Mouse (Mus musculus) lung, embryonic 14.5 days (tissue): ENCODE results near the gene Agl. TPM values are rescaled to one million over a fixed set of nuclear protein-coding genes. Genes with fewer than 3 reads are reported as not detected.
"Not testable (repeated sequence)": the region's sequence is repeated elsewhere in the genome, so short reads cannot be mapped to it uniquely, and the experiment has no call there.

Experiments
- ATAC-seq: fragments of 200-750 bp; cut with Nextera tagmentation; 2 replicates; pipeline ENCODE4 v1.8.0; 2017; ENCODE audit warnings: mild to moderate bottlenecking, moderate TSS enrichment, moderate library complexity; ENCODE audit not compliant: insufficient read depth
- DNase-seq: peaks from one replicate; pipeline ENCODE4 v3.0.0-alpha.2; 2015
- H3K27ac ChIP-seq: fragments of 300-500 bp; sonication (generic); 2 replicates; pipeline ENCODE4 v1.5.1; 2014; ENCODE audit warnings: low read depth, mild to moderate bottlenecking, moderate library complexity
- H3K27me3 ChIP-seq: fragments of 300-500 bp; sonication (generic); 2 replicates; pipeline ENCODE4 v1.6.1; 2014; ENCODE audit warnings: low read length, control low read depth; ENCODE audit not compliant: insufficient read depth
- H3K36me3 ChIP-seq: fragments of 300-500 bp; sonication (generic); 2 replicates; pipeline ENCODE4 v1.6.1; 2014; ENCODE audit warnings: control low read depth; ENCODE audit not compliant: insufficient read depth
- H3K4me1 ChIP-seq: fragments of 300-500 bp; sonication (generic); 2 replicates; pipeline ENCODE4 v1.6.1; 2014; ENCODE audit warnings: antibody characterized with exemption, control low read depth; ENCODE audit not compliant: insufficient read depth
- H3K4me2 ChIP-seq: fragments of 300-500 bp; sonication (generic); 2 replicates; pipeline ENCODE4 v1.6.1; 2014; ENCODE audit warnings: mild to moderate bottlenecking
- H3K4me3 ChIP-seq: fragments of 300-500 bp; sonication (generic); 2 replicates; pipeline ENCODE4 v1.5.1; 2014; ENCODE audit warnings: low read depth, low read length
- H3K9ac ChIP-seq: fragments of 300-500 bp; sonication (generic); 2 replicates; pipeline ENCODE4 v1.6.1; 2014
- H3K9me3 ChIP-seq: fragments of 300-500 bp; sonication (generic); 2 replicates; pipeline ENCODE4 v1.6.1; 2016; ENCODE audit warnings: low read depth, low read length, control low read depth
- CTCF ChIP-seq: IDR thresholded peaks from 2 replicates; pipeline ENCODE4 v1.5.1; 2016; ENCODE audit warnings: antibody characterized with exemption, low read depth
- WGBS: fragments of 180-500 bp; shearing (Covaris S2); extraction: QIAGEN DNeasy Blood & Tissue Kit; methylation state at CpG from one replicate; pipeline ENCODE4 v1.1.7; 2014; 5-methylcytosine and 5-hydroxymethylcytosine counted together
- polyA plus RNA-seq: library from polyadenylated mRNA; unstranded; fragments of >200 nt; fragmentation: Nextera tagmentation; extraction: Ambion mirVana; gene quantifications from 2 replicates; pipeline ENCODE4 v1.2.1, GENCODE M21; 2014

The Agl gene
- polyA plus RNA-seq, 1 experiment from 2014 or later = 12.1 TPM

DNA sequence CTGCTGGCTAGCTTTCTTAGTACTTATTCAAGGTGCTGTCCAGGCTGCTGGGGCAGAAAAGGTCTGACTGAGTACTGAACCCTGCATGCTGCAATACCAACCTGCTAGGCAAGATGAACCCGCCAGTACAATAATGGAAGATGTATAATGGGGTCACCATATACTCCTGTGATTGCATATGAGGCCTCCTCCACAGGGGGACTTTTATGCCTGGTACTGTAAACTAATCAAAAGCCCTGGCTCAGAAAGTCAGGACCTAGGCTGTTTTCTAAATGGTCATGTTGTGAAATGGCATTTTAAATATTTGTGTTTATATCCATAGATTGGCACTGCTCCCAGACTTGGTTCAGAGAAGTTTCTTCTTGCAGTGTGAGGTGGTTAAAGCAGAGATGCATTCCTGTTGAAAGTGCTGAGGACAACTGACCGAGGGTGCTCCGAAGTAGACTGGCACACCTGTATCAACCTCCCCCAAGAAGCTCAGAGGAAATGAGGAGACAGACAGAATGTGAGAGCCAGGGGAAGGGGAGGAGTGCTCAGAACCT is 8.8 kb upstream of the Agl start:
- Histone ChIP-seq H3K4me1 (peaks cover 4% of the 10 kb centered on the region; the same call in 1 of the 2 replicates), H3K4me2 (no peak overlapping the region), H3K9ac (no peak overlapping the region), H3K36me3 (no peaks in the 10 kb centered on the region), H3K9me3 (no peaks in the 10 kb centered on the region), H3K27ac (no peak overlapping the region), H3K4me3 (no peak overlapping the region), H3K27me3 (no peaks in the 10 kb centered on the region)
- DNase-seq (peak; percentile 71), ATAC-seq (peak; percentile 71)
- TF ChIP-seq CTCF = no peak
- WGBS = 53% methylated on average over 3 of the region's 3 CpGs

DNA sequence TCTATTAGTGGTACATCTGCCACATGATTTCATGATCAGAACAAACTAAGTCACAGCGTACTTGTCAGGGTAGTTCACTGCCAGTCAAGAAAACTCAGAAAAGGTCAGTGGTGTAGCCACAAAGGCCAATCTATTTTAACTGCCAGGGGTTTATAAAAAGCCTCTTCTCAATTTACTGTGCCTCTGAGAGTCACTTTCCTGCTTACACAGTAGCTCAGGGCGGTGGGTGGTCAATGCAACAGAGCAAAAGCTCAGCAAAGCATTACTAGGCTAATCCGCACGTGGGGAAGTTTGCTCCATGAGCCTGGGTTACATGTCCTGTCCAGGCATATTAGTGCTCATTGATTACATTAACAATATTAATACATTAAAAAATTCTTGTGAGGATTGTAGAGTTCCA is 8.0 kb upstream of the Agl start:
- Histone ChIP-seq H3K4me1 (peaks cover 4% of the 10 kb centered on the region; the same call in 1 of the 2 replicates), H3K4me3 (no peak overlapping the region), H3K4me2 (no peak overlapping the region), H3K36me3 (no peaks in the 10 kb centered on the region), H3K27me3 (no peaks in the 10 kb centered on the region), H3K9ac (no peak overlapping the region), H3K27ac (no peak overlapping the region), H3K9me3 (no peaks in the 10 kb centered on the region)
- TF ChIP-seq CTCF = no peak
- WGBS = 85% methylated on average over 4 of the region's 4 CpGs
- ATAC-seq = no peak
- DNase-seq = no peak

DNA sequence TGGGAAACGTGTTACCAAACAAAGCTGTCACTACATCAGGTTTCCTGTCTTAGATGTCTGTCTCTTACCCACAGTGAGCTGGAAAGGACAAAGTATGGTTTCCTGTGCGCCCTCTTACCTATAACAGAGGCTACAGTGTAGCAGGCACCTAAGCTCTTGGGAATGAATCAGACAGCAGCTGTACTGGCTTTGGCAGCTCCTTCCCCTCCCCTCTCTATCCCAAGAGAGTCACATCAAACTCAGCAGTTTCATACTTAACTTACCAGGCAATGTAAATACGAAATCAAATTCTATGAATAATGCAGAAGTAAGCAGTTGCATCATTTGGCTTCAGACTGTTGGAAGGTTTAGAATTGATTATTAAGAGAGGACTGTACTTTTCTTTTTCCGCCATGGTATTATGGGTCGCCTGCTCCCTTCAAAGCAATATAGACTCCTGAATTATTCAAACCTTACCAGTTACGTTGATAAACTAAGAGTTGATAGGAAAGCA is 7.4 kb upstream of the Agl start:
- Histone ChIP-seq H3K9ac (no peak overlapping the region), H3K4me1 (peaks cover 4% of the 10 kb centered on the region; the same call in 1 of the 2 replicates)

DNA sequence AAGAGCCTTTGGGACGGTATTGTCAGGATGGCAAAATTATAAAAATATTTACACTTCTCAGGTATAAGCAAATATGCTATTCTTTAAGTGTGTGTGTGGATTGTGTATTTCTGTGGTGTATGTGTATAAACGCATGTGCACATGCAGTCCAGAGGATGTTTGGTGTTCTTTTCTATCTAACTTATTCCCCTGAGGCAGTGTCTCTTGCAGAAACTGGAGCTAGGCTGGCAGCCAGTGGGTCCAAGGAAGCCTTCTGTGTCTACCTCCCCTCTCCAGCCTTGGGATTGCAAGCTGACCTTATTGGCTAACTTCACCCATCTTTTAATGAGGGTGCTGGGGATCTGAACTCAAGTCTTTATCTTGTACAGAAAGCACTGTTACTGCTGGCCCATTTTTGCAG is 5.0 kb upstream of the Agl start:
- 81% methylated on average over 2 of the region's 2 CpGs for WGBS
- H3K4me3 ChIP-seq = no peak overlapping the region
- H3K9me3 ChIP-seq = no peaks in the 10 kb centered on the region
- TF ChIP-seq CTCF = no peak
- H3K4me2 ChIP-seq = no peak overlapping the region
- peaks cover 7% of the 10 kb centered on the region; the same call in 1 of the 2 replicates for H3K4me1 ChIP-seq
- no peak for ATAC-seq
- H3K27ac ChIP-seq = no peak overlapping the region
- no peaks in the 10 kb centered on the region for H3K36me3 ChIP-seq
- no peak for DNase-seq
- H3K27me3 ChIP-seq = no peaks in the 10 kb centered on the region
- H3K9ac ChIP-seq = no peak overlapping the region

More for the DNA sequence above, 7.4 kb upstream of the Agl start:
- no peak overlapping the region for H3K27ac ChIP-seq
- no peak for TF ChIP-seq CTCF
- DNase-seq (no peak), ATAC-seq (no peak)
- 76% methylated on average over 6 of the region's 6 CpGs for WGBS
- no peak overlapping the region for H3K4me2 ChIP-seq
- H3K9me3 ChIP-seq = no peaks in the 10 kb centered on the region
- no peaks in the 10 kb centered on the region for H3K27me3 ChIP-seq
- no peak overlapping the region for H3K4me3 ChIP-seq
- H3K36me3 ChIP-seq = no peaks in the 10 kb centered on the region

DNA sequence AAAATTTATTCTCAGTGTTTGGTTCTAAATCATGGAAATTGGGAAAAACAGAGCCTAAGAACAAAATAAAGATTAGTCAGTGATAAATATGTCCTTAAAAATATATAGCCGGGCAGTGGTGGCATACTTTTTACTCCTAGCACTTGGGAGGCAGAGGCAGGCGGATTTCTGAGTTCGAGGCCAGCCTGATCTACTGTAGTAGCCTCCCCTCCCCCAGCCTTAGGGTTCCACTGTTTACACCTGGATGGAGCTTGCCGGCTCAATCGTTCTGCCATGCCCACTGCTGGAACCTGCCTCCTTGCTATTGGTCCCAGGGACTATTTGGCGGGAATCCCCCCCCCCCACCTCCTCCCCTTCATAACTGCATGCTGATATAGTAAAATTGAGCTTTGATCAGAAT is 2.4 kb upstream of the Agl start:
- not testable (repeated sequence) for H3K4me2 ChIP-seq, DNase-seq, H3K4me3 ChIP-seq, H3K9me3 ChIP-seq, H3K27me3 ChIP-seq, ATAC-seq, H3K4me1 ChIP-seq, H3K9ac ChIP-seq, H3K36me3 ChIP-seq, H3K27ac ChIP-seq
- 79% methylated on average over 6 of the region's 6 CpGs for WGBS

DNA sequence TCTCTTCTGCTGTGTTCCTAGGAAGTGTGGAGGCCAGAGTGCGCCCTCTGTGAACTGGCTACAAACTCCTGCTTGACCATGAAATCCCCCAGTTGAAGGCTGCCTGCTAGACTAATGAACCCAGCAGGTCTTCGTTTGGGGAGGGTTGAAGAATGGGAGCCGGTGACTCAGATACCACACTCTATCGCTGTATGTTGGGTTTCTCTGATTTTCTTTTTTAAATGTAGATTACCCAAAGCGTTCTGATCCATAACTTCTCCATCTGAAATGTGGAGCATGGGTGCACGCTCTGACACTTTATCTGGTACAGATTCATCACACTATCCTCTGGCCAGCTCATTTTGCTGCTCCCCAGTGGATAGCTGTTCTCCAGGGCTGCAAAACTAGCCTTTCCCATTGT is 1.3 kb upstream of the Agl start:
- no peak overlapping the region for H3K4me3 ChIP-seq
- no peaks in the 10 kb centered on the region for H3K36me3 ChIP-seq
- WGBS = 93% methylated on average over 6 of the region's 6 CpGs
- ATAC-seq (no peak), DNase-seq (no peak)
- no peak overlapping the region for H3K4me2 ChIP-seq
- H3K9ac ChIP-seq = no peak overlapping the region
- H3K4me1 ChIP-seq = peaks cover 3% of the 10 kb centered on the region; the same call in 1 of the 2 replicates
- H3K27me3 ChIP-seq = no peaks in the 10 kb centered on the region
- no peak overlapping the region for H3K27ac ChIP-seq
- TF ChIP-seq CTCF = no peak
- H3K9me3 ChIP-seq = no peaks in the 10 kb centered on the region

DNA sequence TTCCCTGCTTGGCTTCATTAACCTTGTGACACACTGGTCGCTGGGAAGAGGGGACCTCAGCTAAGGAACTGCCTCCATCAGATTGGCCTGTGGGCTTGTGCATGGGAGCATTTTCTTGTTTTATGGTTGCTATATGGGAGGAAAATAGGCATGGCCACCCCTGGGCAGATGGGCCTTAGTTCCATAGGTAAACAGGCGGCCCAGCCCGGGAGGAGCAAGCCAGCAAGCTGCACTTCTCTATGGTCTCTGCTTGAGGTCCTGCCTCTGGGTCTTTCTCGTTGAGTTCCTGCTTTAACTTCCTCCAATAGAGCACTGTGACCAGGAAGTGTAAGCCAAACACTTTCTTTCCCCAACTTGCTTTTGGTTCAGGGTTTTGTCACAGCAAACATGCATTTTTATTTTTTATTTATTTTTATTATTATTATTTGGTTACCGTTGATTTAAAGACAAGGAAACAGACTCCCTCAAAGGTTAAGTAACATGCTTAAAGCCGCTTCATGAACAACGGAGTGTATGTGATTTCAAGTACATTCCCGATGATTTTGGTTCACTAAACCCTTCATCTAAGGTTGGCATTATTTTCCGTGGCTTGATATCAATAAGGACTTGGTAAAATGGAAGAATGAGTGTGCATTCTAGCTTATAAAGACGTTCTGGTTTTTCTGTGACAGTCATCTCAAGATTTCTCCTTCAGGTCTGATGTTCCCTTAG is 696 bp upstream of the Agl start:
- DNase-seq = no peak
- Histone ChIP-seq H3K27me3 (no peaks in the 10 kb centered on the region), H3K4me1 (peaks cover 3% of the 10 kb centered on the region; the same call in 1 of the 2 replicates), H3K9ac (peak overlapping the region; percentile 66), H3K36me3 (no peaks in the 10 kb centered on the region), H3K4me2 (peak overlapping the region; percentile 80), H3K27ac (peak overlapping the region; percentile 68), H3K9me3 (no peaks in the 10 kb centered on the region), H3K4me3 (peak overlapping the region; percentile 56)
- peak; percentile 60 for ATAC-seq
- TF ChIP-seq CTCF = no peak
- 56% methylated on average over 10 of the region's 10 CpGs for WGBS
